Mouse (Mus musculus) liver, embryonic 13.5 days (tissue): ENCODE measurements around the gene Ccdc42. TPM values are rescaled to one million over a fixed set of nuclear protein-coding genes. Genes with fewer than 3 reads are reported as not detected.

Experiments
- ATAC-seq: fragments of 200-750 bp; cut with Nextera tagmentation; 2 replicates; pipeline ENCODE4 v1.8.0; 2017; ENCODE audit warnings: low read depth, mild to moderate bottlenecking, moderate number of reproducible peaks, moderate library complexity
- DNase-seq: peaks from one replicate; pipeline ENCODE4 v3.0.0; 2022
- H3K27ac ChIP-seq: fragments of 300-500 bp; sonication (generic); 2 replicates; pipeline ENCODE4 v1.5.1; 2015; ENCODE audit warnings: moderate library complexity, mild to moderate bottlenecking, inconsistent platforms
- H3K27me3 ChIP-seq: fragments of 300-500 bp; sonication (generic); 2 replicates; pipeline ENCODE4 v1.6.1; 2015; ENCODE audit warnings: mild to moderate bottlenecking, inconsistent platforms
- H3K36me3 ChIP-seq: fragments of 300-500 bp; sonication (generic); 2 replicates; pipeline ENCODE4 v1.6.1; 2015; ENCODE audit warnings: mild to moderate bottlenecking, inconsistent platforms
- H3K4me1 ChIP-seq: fragments of 300-500 bp; sonication (generic); replicated peaks from 2 replicates; pipeline ENCODE4 v1.6.1; 2015; ENCODE audit warnings: inconsistent platforms
- H3K4me2 ChIP-seq: fragments of 300-500 bp; sonication (generic); 2 replicates; pipeline ENCODE4 v1.6.1; 2015; ENCODE audit warnings: inconsistent platforms, mild to moderate bottlenecking, moderate library complexity
- H3K4me3 ChIP-seq: fragments of 300-500 bp; sonication (generic); replicated peaks from 2 replicates; pipeline ENCODE4 v1.5.1; 2015; ENCODE audit warnings: mild to moderate bottlenecking, inconsistent platforms
- H3K9ac ChIP-seq: fragments of 300-500 bp; sonication (generic); 2 replicates; pipeline ENCODE4 v1.6.1; 2015; ENCODE audit warnings: mild to moderate bottlenecking, inconsistent platforms
- H3K9me3 ChIP-seq: fragments of 300-500 bp; sonication (generic); replicated peaks from 2 replicates; pipeline ENCODE4 v1.6.1; 2016; ENCODE audit warnings: inconsistent platforms
- whole genome bisulfite sequencing: fragments of 180-500 bp; shearing (Covaris S2); methylation state at CpG from one replicate; pipeline ENCODE4 v1.1.7; 2015; ENCODE audit not compliant: insufficient replicate concordance; 5-methylcytosine and 5-hydroxymethylcytosine counted together
- polyA plus RNA-seq: library from polyadenylated mRNA; unstranded; fragments of >200 nt; fragmentation: Nextera tagmentation; extraction: Ambion mirVana; gene quantifications from 2 replicates; pipeline ENCODE4 v1.2.1, GENCODE M21; 2015

The Ccdc42 gene
- polyA plus RNA-seq, 1 experiment from 2014 or later: 0.09 TPM

DNA sequence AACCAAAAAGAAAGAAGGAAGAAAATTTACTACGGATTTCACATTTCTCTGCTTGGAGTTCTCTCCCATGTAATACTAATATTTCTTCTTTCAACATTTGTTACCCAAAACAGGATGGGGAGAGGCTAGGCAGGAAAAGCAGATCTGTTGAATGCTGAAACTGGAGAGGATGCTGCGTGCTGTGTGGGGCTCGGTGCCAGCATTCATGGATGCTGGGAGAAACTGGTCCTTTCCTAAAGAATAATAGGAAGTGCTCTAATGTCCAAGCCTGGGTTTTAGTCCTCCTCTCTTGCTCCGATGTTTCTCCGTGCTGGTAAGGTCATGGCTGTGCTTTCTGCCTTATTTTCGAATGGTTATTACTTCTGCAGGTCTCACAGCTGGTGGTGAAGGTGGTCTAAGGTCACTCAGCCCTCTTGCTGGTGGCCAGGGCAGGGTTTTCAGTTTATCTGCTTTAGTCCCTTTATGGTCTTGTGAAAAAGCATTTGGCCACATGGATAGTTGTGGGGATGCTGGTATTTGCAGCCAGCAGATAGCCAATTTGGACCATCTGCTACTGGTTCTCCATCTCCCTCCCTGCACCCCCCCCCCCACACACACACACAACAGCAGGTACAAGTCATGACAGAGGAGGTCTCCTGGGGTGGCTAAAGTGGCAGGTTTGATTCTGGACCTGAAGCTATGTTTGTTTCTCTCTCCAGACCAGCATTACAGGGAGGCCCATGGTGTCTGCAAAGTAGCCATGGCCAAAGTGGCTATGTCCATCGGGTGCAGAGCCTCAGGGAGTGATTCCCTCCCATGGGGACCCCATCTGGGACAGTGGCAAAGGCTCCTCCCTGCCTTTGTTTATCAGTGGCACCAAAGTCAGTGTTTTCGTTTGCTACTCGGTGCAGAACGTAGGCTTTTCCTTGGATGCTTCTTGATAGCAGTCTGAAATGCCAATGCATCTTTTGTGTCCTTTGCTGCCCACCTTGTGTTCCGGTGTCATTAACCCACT, 24.6 kb upstream of the Ccdc42 start:
- Histone ChIP-seq H3K27ac (no peak overlapping the region), H3K4me1 (no peaks in the 10 kb centered on the region), H3K27me3 (no peaks in the 10 kb centered on the region), H3K9me3 (no peaks in the 10 kb centered on the region), H3K4me3 (no peak overlapping the region), H3K4me2 (no peak overlapping the region), H3K36me3 (no peaks in the 10 kb centered on the region), H3K9ac (no peak overlapping the region)
- DNase-seq: no peak
- 62% methylated on average over 11 of the region's 11 CpGs for WGBS
- ATAC-seq: no peak

DNA sequence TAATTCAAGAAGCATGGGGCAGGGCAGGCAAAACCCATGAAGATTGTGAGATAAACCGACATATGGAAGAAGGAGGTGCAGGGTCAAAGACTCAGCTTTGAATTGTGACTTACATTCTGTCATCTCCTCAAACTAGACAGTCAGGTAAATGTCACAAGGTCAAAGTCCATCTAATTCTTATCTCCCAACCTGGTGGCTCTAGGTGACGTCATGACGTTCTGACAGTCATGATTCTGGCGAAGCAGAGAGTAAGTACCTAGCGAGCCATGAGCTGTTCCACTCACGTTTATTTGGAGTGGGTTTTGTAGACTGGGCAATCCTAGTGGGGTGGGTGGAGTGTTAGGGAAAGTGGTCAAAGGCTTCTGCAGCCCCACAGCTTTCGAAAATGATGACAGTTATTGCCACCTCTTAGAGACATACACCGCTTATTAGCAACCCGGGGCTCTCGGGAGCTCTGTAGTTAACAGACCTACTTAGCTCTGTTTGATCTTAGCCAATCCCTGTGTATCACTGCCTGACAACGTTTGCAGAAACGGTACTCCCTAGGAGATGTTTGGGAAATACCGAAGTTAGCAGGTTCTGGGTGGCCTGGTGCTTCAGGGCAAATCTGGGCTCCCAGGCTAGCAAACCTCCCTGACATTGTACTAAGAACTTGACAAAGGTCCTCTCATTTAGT, 22.3 kb upstream of the Ccdc42 start:
- Histone ChIP-seq H3K9me3 (no peaks in the 10 kb centered on the region), H3K27ac (no peak overlapping the region), H3K27me3 (no peaks in the 10 kb centered on the region), H3K4me3 (no peak overlapping the region), H3K36me3 (no peaks in the 10 kb centered on the region), H3K4me1 (no peaks in the 10 kb centered on the region), H3K4me2 (no peak overlapping the region), H3K9ac (no peak overlapping the region)
- DNase-seq (no peak), ATAC-seq (no peak)
- 57% methylated on average over 13 of the region's 13 CpGs for WGBS

DNA sequence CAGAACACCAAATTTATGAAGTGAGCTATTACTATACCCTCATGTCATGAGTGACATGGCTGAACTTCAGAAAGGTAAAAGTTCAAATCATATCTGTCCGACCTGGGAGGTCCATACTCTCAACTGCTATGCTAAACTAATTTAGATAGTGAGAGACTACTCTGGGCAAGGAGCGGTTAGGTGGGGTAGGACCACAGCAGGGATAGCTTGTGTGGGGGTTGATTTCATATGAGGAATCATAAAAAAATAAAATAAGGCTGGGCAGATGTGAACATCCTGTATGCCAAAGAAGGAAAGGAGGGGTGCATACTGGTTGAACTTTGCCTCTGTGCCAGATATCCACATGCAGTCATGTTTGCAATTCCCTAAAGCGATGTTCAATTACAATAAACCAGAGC, 21.8 kb upstream of the Ccdc42 start:
- H3K36me3 ChIP-seq: no peaks in the 10 kb centered on the region
- H3K9ac ChIP-seq: no peak overlapping the region
- H3K4me1 ChIP-seq: no peaks in the 10 kb centered on the region
- ATAC-seq (no peak), DNase-seq (no peak)
- 67% methylated on average over 3 of the region's 3 CpGs for WGBS
- no peaks in the 10 kb centered on the region for H3K9me3 ChIP-seq
- H3K27me3 ChIP-seq: no peaks in the 10 kb centered on the region
- H3K4me3 ChIP-seq: no peak overlapping the region
- H3K4me2 ChIP-seq: no peak overlapping the region
- H3K27ac ChIP-seq: no peak overlapping the region

DNA sequence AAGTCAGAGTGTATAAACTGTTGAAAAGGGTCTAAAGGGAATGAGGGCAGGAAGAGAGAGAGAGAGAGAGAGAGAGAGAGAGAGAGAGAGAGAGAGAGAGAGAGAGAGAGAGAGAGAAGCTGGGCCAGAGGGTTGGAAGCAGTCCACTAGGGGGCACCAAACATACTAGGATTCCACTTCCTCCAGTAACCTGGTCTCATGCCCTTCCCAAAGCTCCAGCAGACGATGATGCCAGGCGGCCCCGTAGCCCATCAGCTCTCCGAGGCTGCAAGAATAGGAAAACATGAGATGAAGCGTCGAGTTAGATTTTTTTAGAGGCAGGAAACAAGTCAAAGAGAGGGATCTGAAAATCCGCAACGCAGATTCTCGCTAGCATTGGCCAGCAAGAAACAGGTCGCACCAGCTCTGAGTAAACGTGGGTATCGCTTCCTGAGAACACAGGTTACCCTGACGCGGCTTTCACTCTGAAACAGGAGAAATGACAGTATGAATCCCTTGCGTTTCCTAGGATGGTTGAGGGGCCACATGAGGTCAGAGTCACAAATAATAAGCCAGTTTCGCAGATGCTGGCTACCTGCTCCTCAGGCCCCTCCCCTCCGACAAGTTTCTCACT, 20.3 kb upstream of the Ccdc42 start:
- 22% methylated on average over 17 of the region's 17 CpGs for WGBS
- Histone ChIP-seq H3K27me3 (no peaks in the 10 kb centered on the region), H3K4me3 (no peak overlapping the region), H3K36me3 (no peaks in the 10 kb centered on the region), H3K9me3 (no peaks in the 10 kb centered on the region), H3K4me1 (no peaks in the 10 kb centered on the region), H3K4me2 (peak overlapping the region; percentile 24; the same call in 1 of the 2 replicates), H3K9ac (no peak overlapping the region), H3K27ac (no peak overlapping the region)
- ATAC-seq (no peak), DNase-seq (no peak)

DNA sequence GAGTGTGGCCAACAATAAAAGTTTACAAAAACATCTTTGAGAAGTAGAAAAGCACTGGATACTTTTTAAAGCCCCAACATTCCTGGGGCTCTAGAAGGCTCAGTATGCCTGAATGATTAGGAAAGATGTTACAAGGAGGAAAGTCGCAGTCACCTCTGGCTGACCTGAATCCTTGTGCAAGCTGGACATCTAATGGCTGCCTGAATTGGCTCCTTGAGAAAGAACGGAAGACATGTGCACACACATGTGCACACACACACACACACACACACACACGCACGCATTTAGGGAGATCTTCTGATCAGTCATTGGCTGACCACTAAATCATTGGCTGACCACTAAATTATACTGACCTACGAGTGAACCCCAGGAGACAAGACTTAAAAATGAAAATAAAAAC, 16.0 kb upstream of the Ccdc42 start:
- Histone ChIP-seq H3K27ac (no peak overlapping the region), H3K9me3 (no peaks in the 10 kb centered on the region), H3K4me1 (no peaks in the 10 kb centered on the region), H3K4me3 (no peak overlapping the region), H3K36me3 (no peaks in the 10 kb centered on the region), H3K27me3 (no peaks in the 10 kb centered on the region), H3K4me2 (no peak overlapping the region), H3K9ac (no peak overlapping the region)
- 67% methylated on average over 5 of the region's 5 CpGs for WGBS
- ATAC-seq (no peak), DNase-seq (no peak)

DNA sequence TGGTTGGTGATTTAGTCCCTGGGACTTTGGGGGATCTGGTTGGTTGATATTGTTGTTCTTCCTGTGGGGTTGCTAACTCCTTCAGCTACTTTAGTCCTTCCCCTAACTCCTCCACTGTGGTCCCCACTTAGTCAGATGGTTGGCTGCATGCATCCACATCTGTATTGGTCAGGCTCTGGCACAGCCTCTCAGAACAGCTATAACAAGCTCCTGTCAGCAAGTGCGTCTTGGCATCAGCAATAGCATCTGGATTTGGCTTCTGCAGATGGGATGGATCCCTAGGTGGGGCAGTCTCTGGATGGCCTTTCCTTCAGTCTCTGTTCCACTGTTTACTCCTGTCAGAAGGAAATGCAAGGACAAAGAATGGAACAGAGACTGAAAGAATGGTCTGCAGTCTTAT, 9.7 kb upstream of the Ccdc42 start:
- ATAC-seq (no peak), DNase-seq (no peak)
- Histone ChIP-seq H3K4me1 (no peaks in the 10 kb centered on the region), H3K36me3 (no peaks in the 10 kb centered on the region), H3K4me2 (no peak overlapping the region), H3K27ac (no peak overlapping the region), H3K4me3 (no peak overlapping the region), H3K9ac (no peak overlapping the region), H3K9me3 (no peaks in the 10 kb centered on the region), H3K27me3 (no peaks in the 10 kb centered on the region)
- 70% methylated on average over 1 of the region's 1 CpGs for WGBS

DNA sequence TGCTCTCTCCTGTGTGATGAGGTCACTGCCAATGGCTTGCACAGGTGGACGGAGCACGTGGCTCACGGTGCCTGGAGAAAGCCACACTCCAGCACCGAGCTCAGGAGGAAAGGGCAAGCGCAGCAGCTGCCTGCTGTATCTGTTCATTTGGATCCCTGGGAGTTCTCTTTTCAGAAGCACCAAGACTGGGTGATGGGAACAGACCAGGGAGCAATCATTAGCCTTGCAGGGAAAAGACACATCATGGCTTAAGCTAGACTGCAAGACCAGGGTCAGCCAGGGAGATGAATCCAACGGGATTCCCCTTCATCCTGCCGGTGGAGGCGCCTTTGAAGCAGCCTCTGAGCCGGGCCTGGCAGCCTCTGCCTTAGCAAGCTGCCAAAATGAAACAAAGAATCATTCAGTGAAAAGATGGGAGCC, 7.3 kb upstream of the Ccdc42 start:
- Histone ChIP-seq H3K4me2 (no peak overlapping the region), H3K27ac (no peak overlapping the region), H3K9ac (no peak overlapping the region), H3K4me3 (no peak overlapping the region), H3K27me3 (no peaks in the 10 kb centered on the region), H3K4me1 (no peaks in the 10 kb centered on the region), H3K36me3 (no peaks in the 10 kb centered on the region), H3K9me3 (no peaks in the 10 kb centered on the region)
- 40% methylated on average over 9 of the region's 9 CpGs for WGBS
- no peak for ATAC-seq
- DNase-seq: no peak

DNA sequence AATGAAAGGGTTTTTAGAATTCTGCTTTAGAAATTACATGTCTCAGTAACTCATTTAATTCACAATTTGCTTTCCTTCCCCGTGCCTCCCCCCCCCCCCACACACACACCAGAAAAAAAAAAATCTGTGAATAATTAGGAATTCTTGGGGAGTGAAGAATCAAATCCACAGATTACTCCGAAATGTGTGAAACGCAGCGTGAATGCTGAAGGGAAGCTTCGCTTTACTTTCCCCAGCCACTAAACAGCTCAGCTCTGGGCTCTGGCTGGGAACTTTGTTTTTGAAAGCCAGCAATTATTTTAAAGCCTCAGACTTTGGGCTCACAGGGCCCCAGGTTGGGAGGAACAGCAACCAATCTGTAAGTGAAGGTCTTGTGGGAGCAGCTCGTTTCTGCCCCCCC, 6.3 kb upstream of the Ccdc42 start:
- no peak overlapping the region for H3K27ac ChIP-seq
- ATAC-seq: no peak
- no peak for DNase-seq
- H3K27me3 ChIP-seq: no peaks in the 10 kb centered on the region
- H3K9me3 ChIP-seq: no peaks in the 10 kb centered on the region
- H3K4me3 ChIP-seq: no peak overlapping the region
- no peaks in the 10 kb centered on the region for H3K4me1 ChIP-seq
- no peak overlapping the region for H3K4me2 ChIP-seq
- WGBS: 48% methylated on average over 6 of the region's 6 CpGs
- no peaks in the 10 kb centered on the region for H3K36me3 ChIP-seq
- H3K9ac ChIP-seq: no peak overlapping the region

DNA sequence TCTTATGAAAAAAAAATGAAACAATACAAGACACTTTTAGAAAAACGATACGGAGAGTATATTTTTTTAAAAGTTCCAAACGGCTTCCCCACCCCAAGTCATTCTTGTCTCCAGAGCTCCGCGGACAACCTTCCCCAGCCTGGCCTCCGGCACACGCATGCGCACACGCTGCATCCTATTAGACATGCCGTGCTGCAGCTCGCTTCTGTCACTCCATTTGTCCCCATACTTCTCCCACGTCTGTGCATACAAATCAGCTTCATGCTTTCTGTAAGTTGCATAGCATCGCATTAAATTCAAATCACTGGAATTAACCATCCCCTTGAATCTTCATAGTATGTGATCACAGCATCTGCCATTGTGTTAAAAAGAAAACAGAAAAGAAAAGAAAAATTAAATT, 3.6 kb upstream of the Ccdc42 start:
- H3K9me3 ChIP-seq: no peaks in the 10 kb centered on the region
- DNase-seq (no peak), ATAC-seq (no peak)
- WGBS: 77% methylated on average over 13 of the region's 13 CpGs
- H3K27ac ChIP-seq: no peak overlapping the region
- no peak overlapping the region for H3K4me2 ChIP-seq
- H3K36me3 ChIP-seq: no peaks in the 10 kb centered on the region
- H3K27me3 ChIP-seq: no peaks in the 10 kb centered on the region
- H3K9ac ChIP-seq: no peak overlapping the region
- no peak overlapping the region for H3K4me3 ChIP-seq
- H3K4me1 ChIP-seq: no peaks in the 10 kb centered on the region

DNA sequence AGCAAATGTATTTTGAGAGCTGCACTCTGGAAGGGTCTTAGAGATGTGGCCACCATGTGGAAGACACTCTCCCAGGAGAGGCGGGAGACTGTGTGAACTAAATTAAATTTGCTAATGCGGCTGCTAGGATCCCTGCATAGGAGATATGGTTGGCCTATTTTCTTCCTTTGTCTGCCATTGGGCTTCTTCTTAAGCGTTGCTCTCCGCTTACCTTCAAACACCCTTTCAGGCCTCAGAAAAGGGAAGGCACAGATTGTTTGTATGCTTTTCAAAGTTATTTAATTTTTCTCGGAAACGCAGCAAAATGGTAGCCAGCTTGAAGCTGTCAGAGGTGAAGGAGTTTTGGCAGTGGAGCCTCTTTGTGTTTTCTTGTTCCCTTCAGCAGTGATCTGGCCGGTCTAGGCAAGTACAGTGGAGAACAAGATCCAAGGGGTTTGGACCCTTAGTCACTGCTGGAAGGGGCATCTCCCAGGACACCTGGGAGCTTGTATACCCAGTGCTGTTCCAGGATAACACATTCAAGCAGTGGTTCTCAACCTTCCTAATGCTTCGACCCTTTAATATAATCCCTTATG, 2.8 kb upstream of the Ccdc42 start:
- no peaks in the 10 kb centered on the region for H3K36me3 ChIP-seq
- no peak overlapping the region for H3K4me2 ChIP-seq
- no peaks in the 10 kb centered on the region for H3K4me1 ChIP-seq
- 63% methylated on average over 8 of the region's 8 CpGs for WGBS
- H3K9ac ChIP-seq: no peak overlapping the region
- H3K27me3 ChIP-seq: no peaks in the 10 kb centered on the region
- ATAC-seq (no peak), DNase-seq (no peak)
- H3K4me3 ChIP-seq: no peak overlapping the region
- no peaks in the 10 kb centered on the region for H3K9me3 ChIP-seq
- no peak overlapping the region for H3K27ac ChIP-seq

DNA sequence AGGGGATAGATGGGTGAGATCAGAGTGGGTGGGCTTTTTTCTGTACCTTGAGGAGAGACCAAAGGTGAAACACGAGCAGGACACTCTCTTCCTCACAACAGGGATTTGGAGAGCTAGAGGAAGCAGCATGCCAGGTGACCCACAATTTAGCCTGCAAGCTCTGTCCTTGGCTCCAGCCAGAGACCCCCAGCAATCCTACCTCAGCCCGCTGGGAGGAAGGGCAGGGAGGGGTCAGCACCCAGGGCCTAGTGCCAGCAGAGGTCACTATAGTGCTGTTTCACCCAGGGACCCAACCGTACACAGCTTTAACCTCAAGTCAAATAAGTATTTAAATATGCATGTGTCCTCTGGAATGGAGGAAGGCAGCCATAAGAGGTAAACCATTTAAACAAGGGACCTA, 931 bp upstream of the Ccdc42 start:
- 17% methylated on average over 3 of the region's 3 CpGs for WGBS
- DNase-seq (no peak), ATAC-seq (no peak)
- Histone ChIP-seq H3K27ac (no peak overlapping the region), H3K9me3 (no peaks in the 10 kb centered on the region), H3K9ac (no peak overlapping the region), H3K4me3 (no peak overlapping the region), H3K4me2 (no peak overlapping the region), H3K4me1 (no peaks in the 10 kb centered on the region), H3K36me3 (no peaks in the 10 kb centered on the region), H3K27me3 (no peaks in the 10 kb centered on the region)
